Mouse (Mus musculus): ENCODE measurements around the gene Gm29049.
"Not testable (repeated sequence)": the region's sequence is repeated elsewhere in the genome, so short reads cannot be mapped to it uniquely, and the experiment has no call there.

Gene Gm29049

GRCm38 (mm10) chrY:7997068-7997467 is at the start of gene Gm29049:
Gene Gm29049 (minus strand): TSS chrY:7997168.
- not testable (repeated sequence) for DNase-seq

Data from thymus, adult 18-20 months (tissue).